In genomic region chr1:91541042-91541592, GRCm38 (mm10) we compare ENCODE assay signal across 8 mouse cellular contexts. TPM values are rescaled to one million over a fixed set of nuclear protein-coding genes. Genes with fewer than 3 reads are reported as not detected.
DNase-seq lines count a peak whose midpoint lies in the region; ATAC-seq and TF ChIP-seq lines count a peak whose summit lies in the region.

No protein-coding gene starts in this region.

- 0 out of 2 replicates have a peak, but pooled peaks cover 1% of the 10 kb centered on the region for H3K4me1 ChIP-seq in heart, adult 2 months (ENCODE audit: control insufficient read depth, insufficient read depth, low read length)
- peaks cover 20% of the 10 kb centered on the region for H3K4me1 ChIP-seq in hindbrain, embryonic 12.5 days
- peaks cover 17% of the 10 kb centered on the region for H3K4me1 ChIP-seq in lung, embryonic 16.5 days (replicated peaks; ENCODE audit: control insufficient read depth, insufficient read depth, low read length)

- no peaks in the 10 kb centered on the region for H3K27me3 ChIP-seq in heart, adult 2 months (ENCODE audit: control insufficient read depth, insufficient read depth, low read length)
- peaks cover 32% of the 10 kb centered on the region for H3K27me3 ChIP-seq in hindbrain, embryonic 12.5 days
- peaks cover 9% of the 10 kb centered on the region; the same call in 1 of the 2 replicates for H3K27me3 ChIP-seq in lung, embryonic 16.5 days (ENCODE audit: control insufficient read depth, insufficient read depth, low read depth, low read length)

- no peak for TF ChIP-seq POLR2A in heart, adult 2 months (IDR thresholded peaks at IDR 0.05; ENCODE audit: insufficient read depth, low read depth, low read length)

- intact Hi-C loops in heart, adult 2 months (cut with DNase I) = no loop called here
- intact Hi-C loops in heart, postnatal 10 days (cut with DNase I) = no loop called here

- H3K36me3 ChIP-seq in heart, adult 2 months (ENCODE audit: control insufficient read depth, insufficient read depth, low read length) = no peaks in the 10 kb centered on the region
- peaks cover 14% of the 10 kb centered on the region for H3K36me3 ChIP-seq in hindbrain, embryonic 12.5 days
- peaks cover 5% of the 10 kb centered on the region; the same call in 1 of the 2 replicates for H3K36me3 ChIP-seq in lung, embryonic 16.5 days (ENCODE audit: control insufficient read depth, insufficient read depth, low read length)

- ATAC-seq in hindbrain, embryonic 12.5 days (ENCODE audit: low FRiP score) = no peak; the same call in 1 of the 2 replicates
- ATAC-seq in lung, embryonic 16.5 days (ENCODE audit: low read depth) = no peak

- TF ChIP-seq CTCF in heart, adult 2 months (IDR thresholded peaks at IDR 0.05) = no peak

- H3K9ac ChIP-seq in heart, adult 2 months (ENCODE audit: low read depth, low read length) = peak overlapping the region; percentile 78
- H3K9ac ChIP-seq in hindbrain, embryonic 12.5 days = peak overlapping the region; percentile 91
- peak overlapping the region; percentile 81 for H3K9ac ChIP-seq in lung, embryonic 16.5 days (ENCODE audit: low read length)

- H3K9me3 ChIP-seq in hindbrain, embryonic 12.5 days (replicated peaks) = no peaks in the 10 kb centered on the region
- H3K9me3 ChIP-seq in lung, embryonic 16.5 days (ENCODE audit: control insufficient read depth, low read length) = no peaks in the 10 kb centered on the region

- peak overlapping the region; percentile 96 for H3K4me2 ChIP-seq in hindbrain, embryonic 12.5 days (replicated peaks)
- H3K4me2 ChIP-seq in lung, embryonic 16.5 days (ENCODE audit: low read depth, low read length) = peak overlapping the region; percentile 95

- TF ChIP-seq EP300 in heart, adult 2 months (IDR thresholded peaks at IDR 0.05; ENCODE audit: insufficient read depth, low read depth, low read length) = no peak

- peak in 1 of 2 experiments; percentile 28 for DNase-seq in heart, adult 2 months
- no peak for DNase-seq in heart, postnatal 10 days
- DNase-seq in MN1 (ENCODE audit: low spot score) = peak; percentile 40
- DNase-seq in testis, postnatal 14 days (ENCODE audit: low spot score) = peak; percentile 33
- DNase-seq in adrenal gland, postnatal 36 days = no peak
- DNase-seq in right cerebral cortex, postnatal 4 days = no peak

- 21% methylated on average over 15 of the region's 15 CpGs for WGBS in heart, adult 2 months
- 13% methylated on average over 15 of the region's 15 CpGs for WGBS in hindbrain, embryonic 12.5 days
- 11% methylated on average over 15 of the region's 15 CpGs for WGBS in lung, embryonic 16.5 days

- peak overlapping the region; percentile 79 for H3K27ac ChIP-seq in heart, adult 2 months
- H3K27ac ChIP-seq in hindbrain, embryonic 12.5 days = peak overlapping the region; percentile 81
- H3K27ac ChIP-seq in lung, embryonic 16.5 days (ENCODE audit: low read length) = no peak overlapping the region; the same call in 1 of the 2 replicates

- peak overlapping the region; percentile 84 for H3K4me3 ChIP-seq in heart, adult 2 months
- H3K4me3 ChIP-seq in hindbrain, embryonic 12.5 days = peak overlapping the region; percentile 94
- peak overlapping the region; percentile 86 for H3K4me3 ChIP-seq in lung, embryonic 16.5 days (ENCODE audit: low read length)

- no peaks in the 10 kb centered on the region for H3K79me2 ChIP-seq in heart, adult 2 months (replicated peaks; ENCODE audit: control insufficient read depth, insufficient read depth, low read length)

RNA-seq across cellular contexts. Expression of gene Asb1, which starts 0.8 kb away (rescaled TPM):
- total RNA-seq in heart, adult 2 months (2021) = 10 to 100 TPM; 17.9 to 19.4 TPM
- 8.1 and 13.1 TPM in 2 replicates for polyA plus RNA-seq in heart, adult 2 months (2012; rRNA removed)
- total RNA-seq in heart, postnatal 10 days (2021) = 10 to 100 TPM; 17.6 to 19.4 TPM
- polyA plus RNA-seq in hindbrain, embryonic 12.5 days (2016; fragmentation: Nextera tagmentation; extraction: Ambion mirVana) = 14.8 and 17.7 TPM in 2 replicates
- polyA plus RNA-seq in lung, embryonic 16.5 days (2015; fragmentation: Nextera tagmentation; extraction: Ambion mirVana) = 5.8 and 6.0 TPM in 2 replicates
- total RNA-seq in adrenal gland, postnatal 36 days (2021) = 10 to 100 TPM; 22.4 to 25.9 TPM

RNA-seq across cellular contexts. Expression of gene Traf3ip1, which starts 46.7 kb away (rescaled TPM):
- 1 to 10 TPM; 5.0 to 5.1 TPM for total RNA-seq in heart, adult 2 months (2021)
- polyA plus RNA-seq in heart, adult 2 months (2012; rRNA removed) = 5.0 and 5.3 TPM in 2 replicates
- total RNA-seq in heart, postnatal 10 days (2021) = 1 to 10 TPM; 4.4 to 5.3 TPM
- polyA plus RNA-seq in hindbrain, embryonic 12.5 days (2016; fragmentation: Nextera tagmentation; extraction: Ambion mirVana) = 12.9 and 13.0 TPM in 2 replicates
- 12.8 and 13.0 TPM in 2 replicates for polyA plus RNA-seq in lung, embryonic 16.5 days (2015; fragmentation: Nextera tagmentation; extraction: Ambion mirVana)
- 10 to 100 TPM; 11.2 to 16.9 TPM for total RNA-seq in adrenal gland, postnatal 36 days (2021)

Comparison
In these comparisons a context has a peak if more than half of its experiments do, and no peak if none do; other contexts are left out.
1. DNase-seq: peak in MN1 (single experiment) and testis, postnatal 14 days (single experiment); none in heart, postnatal 10 days (0 of 2), adrenal gland, postnatal 36 days (0 of 2) and right cerebral cortex, postnatal 4 days (single experiment).
2. Peak in every context shown above with its lines, with median percentiles within 50 percentile points of each other: H3K4me3 ChIP-seq and H3K9ac ChIP-seq.